Mouse (Mus musculus): ENCODE results near the gene Sfpq. TPM values are rescaled to one million over a fixed set of nuclear protein-coding genes. Genes with fewer than 3 reads are reported as not detected.

Sfpq gene
- polyA plus RNA-seq, 1 experiment from 2014 or later = 137 TPM

- Histone ChIP-seq H3K4me2 (no peak overlapping the region), H3K9me3 (ENCODE audit: low read depth, low read length) (no peaks in the 10 kb centered on the region), H3K27me3 (ENCODE audit: insufficient read depth, low read length) (no peaks in the 10 kb centered on the region), H3K4me3 (ENCODE audit: low read depth, low read length) (no peak overlapping the region), H3K9ac (no peak overlapping the region), H3K36me3 (ENCODE audit: insufficient read depth) (peaks cover 63% of the 10 kb centered on the region), H3K4me1 (ENCODE audit: insufficient read depth) (no peaks in the 10 kb centered on the region), H3K27ac (ENCODE audit: low read depth) (no peak overlapping the region)
- DNase-seq = no peak
- TF ChIP-seq CTCF (IDR thresholded peaks at IDR 0.05; ENCODE audit: low read depth) = no peak
- no peak for ATAC-seq (ENCODE audit: insufficient read depth)
- WGBS = 82% methylated on average over 8 of the region's 8 CpGs
Measured at GRCm38 (mm10) chr4:127051121-127051520, 30.0 kb downstream of the Sfpq start.

- WGBS = 93% methylated on average over 5 of the region's 5 CpGs
- peaks cover 65% of the 10 kb centered on the region for H3K36me3 ChIP-seq (ENCODE audit: insufficient read depth)
- no peaks in the 10 kb centered on the region for H3K27me3 ChIP-seq (ENCODE audit: insufficient read depth, low read length)
- DNase-seq (no peak), ATAC-seq (ENCODE audit: insufficient read depth) (no peak)
- no peaks in the 10 kb centered on the region for H3K9me3 ChIP-seq (ENCODE audit: low read depth, low read length)
- no peak for TF ChIP-seq CTCF (IDR thresholded peaks at IDR 0.05; ENCODE audit: low read depth)
- H3K9ac ChIP-seq = no peak overlapping the region
- no peak overlapping the region for H3K4me3 ChIP-seq (ENCODE audit: low read depth, low read length)
- H3K4me2 ChIP-seq = no peak overlapping the region
- no peak overlapping the region for H3K27ac ChIP-seq (ENCODE audit: low read depth)
- H3K4me1 ChIP-seq (ENCODE audit: insufficient read depth) = no peaks in the 10 kb centered on the region
Measured at GRCm38 (mm10) chr4:127053071-127053470, 31.9 kb downstream of the Sfpq start.

- ATAC-seq (ENCODE audit: insufficient read depth) (no peak), DNase-seq (no peak)
- Histone ChIP-seq H3K9me3 (ENCODE audit: low read depth, low read length) (no peaks in the 10 kb centered on the region), H3K27me3 (ENCODE audit: insufficient read depth, low read length) (no peaks in the 10 kb centered on the region), H3K4me2 (no peak overlapping the region), H3K27ac (ENCODE audit: low read depth) (no peak overlapping the region), H3K36me3 (ENCODE audit: insufficient read depth) (peaks cover 58% of the 10 kb centered on the region), H3K4me3 (ENCODE audit: low read depth, low read length) (no peak overlapping the region), H3K4me1 (ENCODE audit: insufficient read depth) (no peaks in the 10 kb centered on the region), H3K9ac (no peak overlapping the region)
- peak; percentile 32 for TF ChIP-seq CTCF (IDR thresholded peaks at IDR 0.05; ENCODE audit: low read depth)
- WGBS = 83% methylated on average over 7 of the region's 7 CpGs
Measured at GRCm38 (mm10) chr4:127054522-127055198, 33.5 kb downstream of the Sfpq start.

- H3K4me3 ChIP-seq (ENCODE audit: low read depth, low read length) = peak within 1 kb of the TSS; percentile 79
- H3K27ac ChIP-seq (ENCODE audit: low read depth) = peak within 1 kb of the TSS; percentile 48; the same call in 1 of the 2 replicates
Measured at GRCm38 (mm10) chr4:127060585-127061290, 39.6 kb downstream of the Sfpq start, which contains the start of gene Zmym1. TSS of gene Zmym1 (minus strand) at chr4:127061152.

GRCm38 (mm10) chr4:127064051-127064450, 42.9 kb downstream of the Sfpq start:
- no peak overlapping the region for H3K27ac ChIP-seq (ENCODE audit: low read depth)
- DNase-seq (no peak), ATAC-seq (ENCODE audit: insufficient read depth) (no peak)
- no peak overlapping the region for H3K4me3 ChIP-seq (ENCODE audit: low read depth, low read length)
- H3K9me3 ChIP-seq (ENCODE audit: low read depth, low read length) = no peaks in the 10 kb centered on the region
- 52% methylated on average over 1 of the region's 1 CpGs for WGBS
- H3K27me3 ChIP-seq (ENCODE audit: insufficient read depth, low read length) = no peaks in the 10 kb centered on the region
- H3K4me1 ChIP-seq (ENCODE audit: insufficient read depth) = peaks cover 5% of the 10 kb centered on the region; the same call in 1 of the 2 replicates
- no peak overlapping the region for H3K9ac ChIP-seq
- no peak for TF ChIP-seq CTCF (IDR thresholded peaks at IDR 0.05; ENCODE audit: low read depth)
- no peaks in the 10 kb centered on the region; the same call in 1 of the 2 replicates for H3K36me3 ChIP-seq (ENCODE audit: insufficient read depth)
- H3K4me2 ChIP-seq = no peak overlapping the region

More at GRCm38 (mm10) chr4:127060585-127061290, 39.6 kb downstream of the Sfpq start, which contains the start of gene Zmym1:
- H3K4me2 ChIP-seq = peak within 1 kb of the TSS; percentile 85
- H3K9ac ChIP-seq = peak within 1 kb of the TSS; percentile 78
- H3K36me3 ChIP-seq (ENCODE audit: insufficient read depth) = peaks cover 19% of the 10 kb centered on the region; the same call in 1 of the 2 replicates
- H3K9me3 ChIP-seq (ENCODE audit: low read depth, low read length) = no peaks in the 10 kb centered on the region
- H3K4me1 ChIP-seq (ENCODE audit: insufficient read depth) = peaks cover 5% of the 10 kb centered on the region; the same call in 1 of the 2 replicates
- DNase-seq (peak; percentile 96), ATAC-seq (ENCODE audit: insufficient read depth) (peak; percentile 96)
- no peak for TF ChIP-seq CTCF (IDR thresholded peaks at IDR 0.05; ENCODE audit: low read depth)
- H3K27me3 ChIP-seq (ENCODE audit: insufficient read depth, low read length) = no peaks in the 10 kb centered on the region
- under 1% methylated on average over 38 of the region's 38 CpGs for WGBS

GRCm38 (mm10) chr4:127074915-127075314, 53.8 kb downstream of the Sfpq start:
- DNase-seq (no peak), ATAC-seq (ENCODE audit: insufficient read depth) (no peak)
- Histone ChIP-seq H3K9me3 (ENCODE audit: low read depth, low read length) (no peaks in the 10 kb centered on the region), H3K36me3 (ENCODE audit: insufficient read depth) (no peaks in the 10 kb centered on the region), H3K4me2 (no peak overlapping the region), H3K27me3 (ENCODE audit: insufficient read depth, low read length) (no peaks in the 10 kb centered on the region), H3K27ac (ENCODE audit: low read depth) (no peak overlapping the region), H3K4me3 (ENCODE audit: low read depth, low read length) (no peak overlapping the region), H3K4me1 (ENCODE audit: insufficient read depth) (no peaks in the 10 kb centered on the region), H3K9ac (no peak overlapping the region)
- WGBS = 60% methylated on average over 1 of the region's 1 CpGs
- no peak for TF ChIP-seq CTCF (IDR thresholded peaks at IDR 0.05; ENCODE audit: low read depth)
